Mouse (Mus musculus) embryo, embryonic 10.5 days (tissue): ENCODE results near the gene Sp6.

Source experiments
- DNase-seq: peaks from one replicate; pipeline ENCODE4 v3.0.0-alpha.2; 2015; ENCODE audit warnings: low spot score

Gene Sp6

GRCm38 (mm10) chr11:96982355-96982754 lies 30.8 kb upstream of the Sp6 start:
- peak; percentile 91 for DNase-seq

DNA sequence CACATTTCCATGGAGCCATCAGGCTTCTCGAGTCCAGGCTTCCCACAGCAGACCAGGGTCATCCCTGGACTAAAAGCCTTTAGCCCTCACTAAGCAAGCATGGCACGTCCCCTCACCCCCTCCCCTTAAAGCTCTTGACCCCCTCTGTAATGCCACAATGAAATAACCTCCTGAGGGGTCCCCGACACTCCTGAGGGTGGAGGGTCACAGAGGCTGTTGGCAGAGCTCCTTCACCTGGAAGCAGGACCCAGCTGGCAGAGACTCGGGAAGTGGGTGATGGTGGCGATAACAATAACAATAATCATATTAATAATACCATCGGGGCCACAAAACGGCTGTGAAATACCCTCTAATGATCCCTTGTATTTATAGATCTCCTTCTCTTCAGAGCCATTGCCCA lies 30.3 kb upstream of the Sp6 start, which contains the start of gene Sp2:
Sp2 (minus strand) TSS at position 101 of the 400 bp plus-strand sequence.
- DNase-seq: no peak

DNA sequence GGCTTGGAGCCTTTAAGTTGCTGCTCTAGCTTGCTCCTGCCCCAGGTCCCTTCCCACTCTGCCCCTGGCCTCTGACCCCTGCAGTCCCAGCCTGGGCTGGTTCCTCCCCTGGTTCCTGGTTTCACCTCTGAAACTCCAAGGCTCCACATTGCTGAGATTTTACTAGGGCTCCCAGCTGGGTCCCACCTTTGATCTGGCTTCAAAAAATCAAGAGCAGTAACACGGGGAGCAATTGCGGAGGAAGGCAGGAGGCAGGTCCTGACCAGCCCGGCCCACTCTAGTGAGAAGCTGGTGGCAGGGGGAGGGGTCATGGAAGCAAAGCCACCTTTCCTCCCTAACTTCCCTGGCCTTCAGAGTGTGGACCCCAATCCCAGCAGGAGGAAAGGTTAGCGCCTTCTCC lies 28.3 kb upstream of the Sp6 start:
- DNase-seq: no peak

- no peak for DNase-seq
Observed at GRCm38 (mm10) chr11:96986463-96986862, 26.7 kb upstream of the Sp6 start.

DNA sequence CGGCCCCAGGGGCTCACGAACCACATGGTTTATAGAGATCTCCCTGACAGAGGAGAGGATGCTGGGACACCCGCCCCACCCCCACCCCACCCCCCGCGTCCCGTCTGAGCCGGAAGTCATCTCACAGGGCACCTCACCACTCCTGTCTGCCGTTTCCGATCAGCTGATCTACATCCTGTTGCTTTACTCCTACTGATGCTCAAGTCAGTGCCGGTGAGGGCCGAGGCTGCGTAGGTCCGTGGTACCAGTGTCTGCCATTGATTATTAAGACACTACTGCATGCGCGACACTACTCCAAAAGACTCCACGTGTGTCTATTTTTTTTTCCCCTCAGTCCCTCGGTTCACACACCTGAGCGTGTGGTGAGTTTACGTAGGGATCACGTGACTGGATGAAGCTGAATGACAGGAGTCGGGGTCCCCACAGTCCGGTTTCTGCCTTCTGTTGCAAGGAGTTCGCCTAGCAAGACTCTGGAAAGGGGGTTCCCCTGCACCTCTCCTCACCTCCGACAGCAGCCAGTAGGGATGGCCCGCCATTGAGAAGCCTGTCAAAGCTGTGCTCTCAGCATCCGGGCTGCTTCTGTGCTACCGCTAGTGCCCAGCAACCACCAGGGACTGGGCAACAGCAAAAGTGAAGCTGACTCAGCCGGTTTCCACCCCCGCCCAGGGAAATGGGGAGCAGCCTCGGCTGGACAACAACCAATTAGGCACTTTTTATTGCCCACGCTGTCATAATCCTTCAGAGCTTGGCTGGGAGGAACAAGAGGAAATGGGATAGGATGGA lies 25.1 kb upstream of the Sp6 start:
- no peak for DNase-seq

DNA sequence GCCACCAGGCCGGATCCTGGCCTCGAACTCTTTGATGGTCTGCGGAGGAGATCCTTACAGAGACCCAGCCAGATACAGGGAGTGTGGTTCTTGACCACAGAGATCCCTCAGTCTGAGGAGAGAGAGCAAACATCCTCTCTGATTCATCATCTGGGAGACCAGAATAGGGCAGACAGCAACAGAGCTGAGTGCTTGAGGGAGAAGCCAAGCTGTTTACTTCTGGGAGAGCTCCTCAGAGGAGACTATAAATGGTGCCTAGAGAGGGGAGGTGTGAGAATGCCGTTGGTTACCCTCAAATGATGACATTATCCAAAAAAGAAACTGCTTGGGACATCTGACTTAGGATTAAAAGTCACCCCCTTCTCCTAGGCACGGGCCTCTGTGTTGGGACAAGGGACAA lies 21.7 kb upstream of the Sp6 start:
- DNase-seq: no peak

GRCm38 (mm10) chr11:96992722-96993311 lies 20.4 kb upstream of the Sp6 start:
- DNase-seq: peak; percentile 69

- no peak for DNase-seq
Observed at GRCm38 (mm10) chr11:96995031-96995430, 18.2 kb upstream of the Sp6 start.

DNA sequence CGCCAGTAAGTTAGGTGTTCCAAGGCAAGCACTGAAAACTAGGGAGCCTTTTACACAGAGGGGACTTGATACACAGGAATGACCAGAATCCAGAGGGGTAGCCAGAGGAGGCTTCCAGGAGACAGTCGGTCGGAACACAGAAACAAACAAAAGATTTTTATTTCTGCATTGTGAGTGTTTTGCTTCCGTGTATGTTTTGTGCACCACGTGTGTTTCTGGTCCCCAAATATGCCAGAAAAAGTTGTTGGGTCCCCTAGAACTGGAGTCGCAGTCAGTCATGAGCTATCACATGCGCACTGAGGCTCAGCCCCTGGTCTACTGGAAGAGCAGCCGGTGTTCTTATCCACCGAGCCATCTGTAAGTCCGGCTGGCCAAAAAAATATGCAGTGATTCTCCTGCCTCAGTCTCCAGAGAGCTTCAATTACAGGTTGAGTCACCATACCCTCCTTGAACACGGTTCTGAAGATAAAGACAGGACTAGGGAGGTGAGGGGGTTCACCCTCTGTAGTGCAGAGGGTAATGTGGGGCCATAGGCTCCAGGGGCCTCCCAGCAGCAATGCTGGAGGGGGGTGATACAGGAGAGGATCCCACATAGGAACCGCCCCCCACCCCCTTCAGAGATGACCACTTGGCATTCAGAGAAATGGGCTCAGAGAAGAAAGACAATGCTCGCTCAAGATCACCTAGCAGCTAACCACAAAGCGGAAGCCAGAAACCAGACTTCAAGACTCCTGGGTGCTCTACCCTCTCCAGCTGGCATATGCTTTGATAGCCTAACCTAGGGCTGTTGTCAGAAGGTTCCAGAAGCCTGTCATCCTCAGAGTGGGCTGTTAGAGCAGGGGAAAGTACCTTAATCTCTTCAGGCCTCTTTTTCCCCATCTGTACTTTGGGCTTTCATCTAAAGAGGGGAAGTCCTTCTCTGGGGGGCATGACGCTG lies 17.1 kb upstream of the Sp6 start:
- DNase-seq: no peak

GRCm38 (mm10) chr11:96996773-96997379 lies 16.3 kb upstream of the Sp6 start:
- DNase-seq: no peak

DNA sequence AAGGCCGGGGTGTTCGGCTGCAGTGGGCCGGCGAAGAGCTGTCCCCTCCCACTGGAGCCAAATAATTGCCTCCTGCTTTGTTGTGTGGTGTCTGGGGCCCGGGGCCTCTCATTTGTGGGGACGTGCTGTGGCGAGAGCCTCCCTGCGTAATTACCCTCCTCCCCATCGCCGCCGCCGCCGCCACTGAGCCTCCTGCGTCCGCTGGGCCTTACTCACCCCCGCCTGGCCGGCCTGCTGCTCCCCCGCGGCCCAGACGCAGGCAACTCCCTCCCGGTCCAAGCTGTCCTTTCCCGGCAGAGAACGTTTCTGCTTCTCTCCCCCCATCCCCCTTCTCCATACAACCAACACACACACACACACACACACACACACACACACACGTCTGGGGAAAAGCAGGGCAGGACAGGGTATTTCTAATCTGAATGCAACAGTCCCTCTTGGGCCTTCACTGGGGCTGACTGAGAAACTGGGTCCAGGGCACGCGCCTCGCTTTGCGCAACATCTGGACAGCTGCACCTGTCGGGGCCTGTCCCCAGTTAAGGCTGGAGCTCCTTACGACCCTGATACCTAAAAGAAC lies 15.7 kb upstream of the Sp6 start:
- DNase-seq: peak; percentile 57

DNA sequence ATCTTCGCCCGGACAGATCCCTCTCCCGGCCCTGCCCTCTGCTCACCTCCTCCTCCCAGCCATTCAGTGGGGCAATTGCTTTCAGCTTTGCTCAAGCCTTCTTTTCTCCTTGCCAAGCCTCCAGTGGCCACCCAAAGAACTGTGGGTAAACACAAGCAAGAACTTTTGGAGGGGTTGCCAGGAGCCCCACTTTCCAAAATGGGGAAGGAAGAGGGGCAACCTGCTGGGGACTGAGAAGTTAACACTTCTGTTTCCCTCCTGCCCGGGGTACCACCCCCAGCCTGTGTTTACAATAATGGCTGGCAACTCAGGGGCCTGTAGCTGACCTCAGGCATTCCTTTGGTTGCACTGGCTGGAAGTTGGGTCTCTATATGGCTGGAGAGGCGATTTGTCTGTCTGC lies 10.0 kb upstream of the Sp6 start:
- no peak for DNase-seq

DNA sequence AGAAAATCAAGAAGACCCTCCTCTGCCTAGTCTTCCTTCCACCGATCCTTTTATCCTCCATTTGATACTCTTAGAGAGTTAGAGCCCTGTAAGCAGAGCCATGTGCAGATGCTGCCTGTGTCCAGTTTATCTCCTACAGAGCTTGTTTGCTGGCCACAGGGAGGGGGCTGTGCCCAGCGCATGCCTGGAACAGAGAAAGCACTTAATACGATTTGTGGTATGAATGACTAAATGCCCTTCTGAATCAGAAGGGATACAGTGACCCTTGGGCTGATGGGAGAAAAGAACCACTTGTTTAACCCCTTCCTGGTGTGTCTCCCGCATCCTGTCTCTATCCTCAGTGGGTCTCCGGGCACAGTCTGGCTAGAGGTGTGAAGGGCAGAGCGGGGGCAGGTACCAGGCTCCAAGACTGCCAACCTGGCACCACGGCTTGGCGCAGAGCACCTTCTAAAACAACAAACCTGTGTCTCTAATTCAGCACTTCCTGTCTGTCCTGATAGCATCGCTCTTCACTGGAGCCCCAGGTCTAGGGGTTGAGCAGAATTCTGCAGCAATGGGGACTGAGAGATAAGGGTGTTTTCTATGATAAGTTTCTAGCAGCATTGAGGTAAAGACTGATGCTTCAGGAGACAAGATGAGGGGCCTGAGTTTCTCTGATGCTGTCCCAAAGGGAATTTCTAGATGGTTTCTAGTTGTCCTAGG lies 6.0 kb upstream of the Sp6 start:
- no peak for DNase-seq

DNA sequence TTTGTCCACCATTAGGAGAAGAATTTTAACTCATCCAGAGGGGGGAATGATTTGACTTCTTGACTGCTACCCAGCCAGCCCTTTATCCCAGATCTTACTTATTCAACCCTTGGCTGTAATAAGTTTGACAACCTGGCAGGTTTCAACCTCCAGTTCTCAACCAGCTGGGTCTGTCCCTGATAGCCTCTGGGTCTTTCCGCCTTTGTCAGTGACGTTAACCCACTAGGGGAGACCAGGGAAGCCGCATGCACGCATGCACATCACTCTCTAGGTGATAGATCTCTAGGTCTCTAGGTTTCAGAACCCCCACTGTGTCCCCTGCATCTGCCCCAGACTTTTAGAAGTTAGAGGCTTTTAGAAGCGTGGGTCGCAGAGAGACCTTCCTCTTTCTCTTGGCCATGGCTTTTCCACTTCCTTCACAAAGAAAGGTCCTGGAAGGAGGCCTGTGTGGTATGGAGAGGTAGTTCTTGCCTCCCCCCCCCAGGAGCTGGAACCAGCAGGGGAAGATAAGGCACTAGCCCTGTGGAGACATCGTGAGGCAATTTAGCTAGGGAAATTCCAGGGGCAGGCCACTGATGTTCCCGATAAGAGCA lies 3.9 kb upstream of the Sp6 start:
- DNase-seq: no peak

GRCm38 (mm10) chr11:97017696-97018582 lies 4.7 kb downstream of the Sp6 start:
- peak; percentile 48 for DNase-seq

- peak; percentile 41 for DNase-seq
Observed at GRCm38 (mm10) chr11:97018583-97019344, 5.6 kb downstream of the Sp6 start.

DNA sequence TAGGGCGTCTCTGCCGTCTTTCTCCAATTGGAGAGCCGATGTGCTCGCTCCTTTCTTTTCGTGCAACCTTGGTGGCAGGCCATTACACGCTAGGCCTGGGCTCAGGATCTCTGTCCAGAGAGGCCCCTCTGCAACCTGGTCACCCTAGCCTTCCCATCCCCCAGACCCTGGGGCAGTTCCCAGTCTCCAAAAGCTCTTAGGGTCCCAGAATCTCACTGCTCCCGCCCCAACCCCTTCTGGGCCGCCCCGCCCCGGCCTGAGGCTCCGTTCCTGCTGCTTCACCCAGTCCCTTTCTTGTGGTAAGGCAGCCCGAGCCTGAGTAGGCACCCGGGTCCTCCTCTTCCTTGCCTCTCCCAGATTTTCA lies 6.1 kb downstream of the Sp6 start:
- DNase-seq: no peak

DNA sequence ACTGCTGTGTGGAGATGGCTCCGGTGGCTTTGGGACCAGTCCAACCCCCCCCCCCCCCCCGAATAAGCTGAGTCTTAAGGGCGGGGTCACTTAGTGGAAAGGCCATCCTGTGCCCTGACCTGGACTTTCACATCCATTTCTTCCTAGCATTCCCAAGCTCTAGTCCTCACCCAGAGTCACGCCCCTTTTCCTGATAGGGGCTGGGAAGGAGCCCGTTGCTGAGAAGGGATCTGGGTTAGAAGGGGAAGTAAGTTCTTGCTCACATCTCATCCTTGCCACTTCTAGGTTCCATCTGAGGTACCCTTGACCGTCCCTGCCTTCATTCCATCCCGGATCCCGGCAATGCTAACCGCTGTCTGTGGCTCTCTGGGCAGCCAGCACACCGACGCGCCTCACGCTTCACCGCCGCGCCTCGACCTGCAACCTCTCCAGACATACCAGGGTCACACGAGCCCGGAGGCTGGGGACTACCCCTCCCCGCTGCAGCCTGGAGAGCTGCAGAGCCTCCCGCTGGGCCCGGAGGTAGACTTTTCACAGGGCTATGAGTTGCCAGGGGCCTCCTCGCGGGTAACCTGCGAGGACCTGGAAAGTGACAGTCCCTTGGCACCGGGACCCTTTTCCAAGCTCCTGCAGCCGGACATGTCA lies 8.0 kb downstream of the Sp6 start:
- peak; percentile 58 for DNase-seq
